In genomic region chr12:100535028-100535427, GRCm38 (mm10) we compare ENCODE assay signal across 31 mouse cellular contexts. TPM values are rescaled to one million over a fixed set of nuclear protein-coding genes. Genes with fewer than 3 reads are reported as not detected.
DNase-seq lines count a peak whose midpoint lies in the region; ATAC-seq and TF ChIP-seq lines count a peak whose summit lies in the region.
"Had no signal": no experiment of that assay in that cellular context is flagged by ENCODE, and none has a peak within 500 bp of the region (broad histone marks: within the 10 kb centered on the region; RNA-seq: fewer than 3 reads in every experiment).

No protein-coding gene starts in this region.

- no peaks in the 10 kb centered on the region for H3K9me3 ChIP-seq in intestine, embryonic 14.5 days (ENCODE audit: control insufficient read depth, low read length)
- no peaks in the 10 kb centered on the region for H3K9me3 ChIP-seq in intestine, postnatal 0 days (ENCODE audit: control insufficient read depth)
- H3K9me3 ChIP-seq in midbrain, embryonic 11.5 days (ENCODE audit: control insufficient read depth, low read length) = no peaks in the 10 kb centered on the region
- H3K9me3 ChIP-seq in midbrain, embryonic 14.5 days (ENCODE audit: control insufficient read depth, low read length) = no peaks in the 10 kb centered on the region
- H3K9me3 ChIP-seq: embryonic facial prominence, embryonic 10.5 days; embryonic facial prominence, embryonic 15.5 days; forebrain, embryonic 13.5 days; hindbrain, embryonic 10.5 days; hindbrain, embryonic 15.5 days; limb, embryonic 13.5 days; stomach, embryonic 15.5 days had no signal

- 84% methylated on average over 12 of the region's 12 CpGs for WGBS in intestine, embryonic 14.5 days
- WGBS in intestine, postnatal 0 days = 87% methylated on average over 12 of the region's 12 CpGs
- WGBS in midbrain, embryonic 11.5 days = 69% methylated on average over 12 of the region's 12 CpGs
- WGBS in midbrain, embryonic 14.5 days = 57% methylated on average over 12 of the region's 12 CpGs

- DNase-seq in gastrocnemius, adult 2 months = no peak
- DNase-seq in gastrocnemius, postnatal 4 days (ENCODE audit: low spot score in 2 of 2) = no peak
- DNase-seq in intestine, embryonic 14.5 days (ENCODE audit: low spot score) = peak; percentile 27
- DNase-seq in midbrain, embryonic 11.5 days (ENCODE audit: low spot score, missing footprints) = peak; percentile 31
- no peak for DNase-seq in midbrain, embryonic 14.5 days
- peak; percentile 58 for DNase-seq in R1 (ENCODE audit: low read depth, low spot score)
- no peak for DNase-seq in left cerebral cortex, adult 8-10 months (ENCODE audit: low spot score in 2 of 2)
- DNase-seq: adrenal gland, adult 8-10 months; cerebellum, adult 8-10 months; cerebellum, postnatal 25 days; gastrocnemius, postnatal 25 days; heart, postnatal 10 days; kidney, adult 2 months; kidney, postnatal 36 days; lung, postnatal 10 days; retina, postnatal 1 day; right cerebral cortex, postnatal 25 days; thymus, adult 2 months; thymus, postnatal 36 days had no signal

- TF ChIP-seq CTCF in gastrocnemius, adult 2 months (IDR thresholded peaks at IDR 0.05) = no peak
- TF ChIP-seq CTCF in intestine, postnatal 0 days (IDR thresholded peaks at IDR 0.05; ENCODE audit: low read depth) = no peak

- no peak overlapping the region for H3K4me3 ChIP-seq in gastrocnemius, adult 2 months
- H3K4me3 ChIP-seq in intestine, embryonic 14.5 days (ENCODE audit: low read depth, low read length) = no peak overlapping the region
- no peak overlapping the region for H3K4me3 ChIP-seq in intestine, postnatal 0 days (ENCODE audit: low read depth, low read length)
- H3K4me3 ChIP-seq in midbrain, embryonic 11.5 days (ENCODE audit: low read depth, low read length) = no peak overlapping the region
- H3K4me3 ChIP-seq in midbrain, embryonic 14.5 days (replicated peaks; ENCODE audit: low read depth, low read length) = no peak overlapping the region
- H3K4me3 ChIP-seq: embryonic facial prominence, embryonic 10.5 days; embryonic facial prominence, embryonic 15.5 days; forebrain, embryonic 13.5 days; hindbrain, embryonic 10.5 days; hindbrain, embryonic 15.5 days; limb, embryonic 13.5 days; stomach, embryonic 15.5 days had no signal

- no peak for ATAC-seq in intestine, embryonic 14.5 days (replicated peaks; ENCODE audit: low FRiP score, low TSS enrichment, low read depth)
- no peak for ATAC-seq in intestine, postnatal 0 days
- ATAC-seq in midbrain, embryonic 11.5 days (ENCODE audit: low FRiP score) = no peak
- no peak for ATAC-seq in midbrain, embryonic 14.5 days (ENCODE audit: low FRiP score, low TSS enrichment)
- ATAC-seq: activated CD4-positive, CD25-positive, alpha-beta regulatory T cell, adult 4 months; forebrain, embryonic 13.5 days; inflammation-experienced regulatory T-cells, adult 6 months had no signal

- no peak overlapping the region for H3K4me2 ChIP-seq in intestine, embryonic 14.5 days (ENCODE audit: low read length)
- no peak overlapping the region for H3K4me2 ChIP-seq in intestine, postnatal 0 days (replicated peaks; ENCODE audit: low read depth)
- H3K4me2 ChIP-seq in midbrain, embryonic 11.5 days = no peak overlapping the region
- no peak overlapping the region for H3K4me2 ChIP-seq in midbrain, embryonic 14.5 days (ENCODE audit: low read length)
- H3K4me2 ChIP-seq: embryonic facial prominence, embryonic 15.5 days; forebrain, embryonic 13.5 days; heart, embryonic 11.5 days; hindbrain, embryonic 15.5 days; limb, embryonic 13.5 days; liver, embryonic 11.5 days; stomach, embryonic 15.5 days had no signal

- intact Hi-C loops in gastrocnemius, adult 2 months (cut with DNase I) = no loop called here

- H3K9ac ChIP-seq in intestine, embryonic 14.5 days (ENCODE audit: low read length) = no peak overlapping the region
- H3K9ac ChIP-seq in intestine, postnatal 0 days (ENCODE audit: low read depth, low read length) = no peak overlapping the region
- H3K9ac ChIP-seq in midbrain, embryonic 11.5 days (ENCODE audit: low read length) = no peak overlapping the region
- H3K9ac ChIP-seq in midbrain, embryonic 14.5 days (replicated peaks; ENCODE audit: low read length) = no peak overlapping the region
- H3K9ac ChIP-seq: embryonic facial prominence, embryonic 15.5 days; forebrain, embryonic 13.5 days; hindbrain, embryonic 15.5 days; limb, embryonic 13.5 days; stomach, embryonic 15.5 days had no signal

- H3K27me3 ChIP-seq in intestine, embryonic 14.5 days (replicated peaks; ENCODE audit: control insufficient read depth, insufficient read depth, low read length) = no peaks in the 10 kb centered on the region
- no peaks in the 10 kb centered on the region for H3K27me3 ChIP-seq in intestine, postnatal 0 days (replicated peaks; ENCODE audit: control insufficient read depth, insufficient read depth, low read length)
- H3K27me3 ChIP-seq in midbrain, embryonic 11.5 days (ENCODE audit: control insufficient read depth, insufficient read depth, low read length) = no peaks in the 10 kb centered on the region
- H3K27me3 ChIP-seq in midbrain, embryonic 14.5 days (ENCODE audit: control insufficient read depth, insufficient read depth, low read length) = no peaks in the 10 kb centered on the region
- H3K27me3 ChIP-seq: embryonic facial prominence, embryonic 15.5 days; forebrain, embryonic 13.5 days; hindbrain, embryonic 15.5 days; limb, embryonic 13.5 days; stomach, embryonic 15.5 days had no signal

- H3K27ac ChIP-seq in gastrocnemius, adult 2 months = peak overlapping the region; percentile 76
- H3K27ac ChIP-seq in intestine, embryonic 14.5 days (ENCODE audit: low read depth) = no peak overlapping the region
- H3K27ac ChIP-seq in intestine, postnatal 0 days (ENCODE audit: low read depth, low read length) = no peak overlapping the region
- no peak overlapping the region for H3K27ac ChIP-seq in midbrain, embryonic 11.5 days (ENCODE audit: low read depth, low read length)
- no peak overlapping the region for H3K27ac ChIP-seq in midbrain, embryonic 14.5 days (replicated peaks; ENCODE audit: low read depth, low read length)
- H3K27ac ChIP-seq: forebrain, embryonic 13.5 days; limb, embryonic 13.5 days had no signal

- no peaks in the 10 kb centered on the region for H3K36me3 ChIP-seq in intestine, embryonic 14.5 days (ENCODE audit: control insufficient read depth, insufficient read depth, low read length)
- H3K36me3 ChIP-seq in intestine, postnatal 0 days (ENCODE audit: control insufficient read depth, insufficient read depth) = no peaks in the 10 kb centered on the region
- no peaks in the 10 kb centered on the region for H3K36me3 ChIP-seq in midbrain, embryonic 11.5 days (ENCODE audit: control insufficient read depth, insufficient read depth, low read length)
- no peaks in the 10 kb centered on the region for H3K36me3 ChIP-seq in midbrain, embryonic 14.5 days (ENCODE audit: control insufficient read depth, insufficient read depth, low read length)
- H3K36me3 ChIP-seq: embryonic facial prominence, embryonic 10.5 days; embryonic facial prominence, embryonic 15.5 days; hindbrain, embryonic 10.5 days; hindbrain, embryonic 15.5 days; limb, embryonic 13.5 days; stomach, embryonic 15.5 days had no signal

- H3K4me1 ChIP-seq in intestine, embryonic 14.5 days (replicated peaks; ENCODE audit: control insufficient read depth, insufficient read depth, low read length) = 0 out of 2 replicates have a peak, but pooled peaks cover 4% of the 10 kb centered on the region
- no peaks in the 10 kb centered on the region for H3K4me1 ChIP-seq in intestine, postnatal 0 days (replicated peaks; ENCODE audit: control insufficient read depth, insufficient read depth, low read length)
- peaks cover 8% of the 10 kb centered on the region for H3K4me1 ChIP-seq in midbrain, embryonic 11.5 days (ENCODE audit: control insufficient read depth, insufficient read depth, low read length)
- H3K4me1 ChIP-seq in midbrain, embryonic 14.5 days (ENCODE audit: control insufficient read depth, insufficient read depth, low read length) = no peaks in the 10 kb centered on the region
- H3K4me1 ChIP-seq: embryonic facial prominence, embryonic 15.5 days had no signal

RNA-seq across cellular contexts. Expression of gene Ttc7b, which starts 14.4 kb away (rescaled TPM):
- total RNA-seq in gastrocnemius, adult 2 months (2021) = 100 to 1,000 TPM; 147 to 160 TPM
- 10 to 100 TPM; 56.6 to 59.0 TPM for total RNA-seq in gastrocnemius, postnatal 4 days (2021)
- 5.9 TPM in 2 replicates for polyA plus RNA-seq in intestine, embryonic 14.5 days (2014; fragmentation: Nextera tagmentation; extraction: Ambion mirVana)
- 4.0 and 4.1 TPM in 2 replicates for polyA plus RNA-seq in intestine, postnatal 0 days (2015; fragmentation: Nextera tagmentation; extraction: Ambion mirVana)
- polyA plus RNA-seq in midbrain, embryonic 11.5 days (2014; fragmentation: Nextera tagmentation; extraction: Ambion mirVana) = 7.3 and 9.2 TPM in 2 replicates
- polyA plus RNA-seq in midbrain, embryonic 14.5 days (2014; fragmentation: Nextera tagmentation; extraction: Ambion mirVana) = 8.5 and 9.6 TPM in 2 replicates
- total RNA-seq in left cerebral cortex, adult 8-10 months (2022) = 100 to 1,000 TPM; 197 to 225 (median 213) TPM

Comparison
In these comparisons a context has a peak if more than half of its experiments do, and no peak if none do; other contexts are left out.
1. DNase-seq: peak in intestine, embryonic 14.5 days (single experiment), midbrain, embryonic 11.5 days (single experiment) and R1 (single experiment); none in gastrocnemius, adult 2 months (single experiment), gastrocnemius, postnatal 4 days (0 of 2), midbrain, embryonic 14.5 days (single experiment) and left cerebral cortex, adult 8-10 months (0 of 2).